Mouse (Mus musculus) thymus, postnatal 25 days (tissue): ENCODE data around the gene Slc35f1.

ENCODE experiments used
- DNase-seq: peaks from one replicate; pipeline ENCODE4 v3.0.0; 2022

The Slc35f1 gene

GRCm38 (mm10) chr10:52934615-52935014 lies 244.3 kb downstream of the Slc35f1 start:
- no peak for DNase-seq

GRCm38 (mm10) chr10:52940111-52940830 lies 249.9 kb downstream of the Slc35f1 start:
- DNase-seq: no peak

- no peak for DNase-seq
Measured at GRCm38 (mm10) chr10:52940831-52941216, 250.5 kb downstream of the Slc35f1 start.

- no peak for DNase-seq
Measured at GRCm38 (mm10) chr10:52952581-52952980, 262.2 kb downstream of the Slc35f1 start.

GRCm38 (mm10) chr10:52956728-52957127 lies 266.4 kb downstream of the Slc35f1 start:
- no peak for DNase-seq

- no peak for DNase-seq
Measured at GRCm38 (mm10) chr10:52979251-52979650, 288.9 kb downstream of the Slc35f1 start.

- no peak for DNase-seq
Measured at GRCm38 (mm10) chr10:52982836-52983235, 292.5 kb downstream of the Slc35f1 start.

GRCm38 (mm10) chr10:52992246-52992645 lies 301.9 kb downstream of the Slc35f1 start:
- no peak for DNase-seq

GRCm38 (mm10) chr10:52996886-52997285 lies 306.6 kb downstream of the Slc35f1 start:
- DNase-seq: no peak

- DNase-seq: no peak
Measured at GRCm38 (mm10) chr10:53001136-53001535, 310.8 kb downstream of the Slc35f1 start.

- no peak for DNase-seq
Measured at GRCm38 (mm10) chr10:53006229-53007190, 316.2 kb downstream of the Slc35f1 start.

- no peak for DNase-seq
Measured at GRCm38 (mm10) chr10:53013878-53014277, 323.5 kb downstream of the Slc35f1 start.

- no peak for DNase-seq
Measured at GRCm38 (mm10) chr10:53028454-53028853, 338.1 kb downstream of the Slc35f1 start.

- DNase-seq: no peak
Measured at GRCm38 (mm10) chr10:53035202-53035601, 344.9 kb downstream of the Slc35f1 start.

GRCm38 (mm10) chr10:53045931-53046330 lies 355.6 kb downstream of the Slc35f1 start:
- DNase-seq: no peak

GRCm38 (mm10) chr10:53052521-53052920 lies 362.2 kb downstream of the Slc35f1 start:
- no peak for DNase-seq

GRCm38 (mm10) chr10:53060745-53061144 lies 370.4 kb downstream of the Slc35f1 start:
- no peak for DNase-seq

- no peak for DNase-seq
Measured at GRCm38 (mm10) chr10:53062741-53063140, 372.4 kb downstream of the Slc35f1 start.

- DNase-seq: no peak
Measured at GRCm38 (mm10) chr10:53087811-53088210, 397.5 kb downstream of the Slc35f1 start.

GRCm38 (mm10) chr10:53091525-53091924 lies 401.2 kb downstream of the Slc35f1 start:
- no peak for DNase-seq

GRCm38 (mm10) chr10:53096446-53096845 lies 406.1 kb downstream of the Slc35f1 start:
- no peak for DNase-seq

GRCm38 (mm10) chr10:53100881-53101280 lies 410.5 kb downstream of the Slc35f1 start:
- no peak for DNase-seq

GRCm38 (mm10) chr10:53101412-53101811 lies 411.1 kb downstream of the Slc35f1 start:
- no peak for DNase-seq

GRCm38 (mm10) chr10:53102423-53102822 lies 412.1 kb downstream of the Slc35f1 start:
- DNase-seq: no peak
